Mouse (Mus musculus) left cerebral cortex, postnatal 4 days (tissue): ENCODE measurements around the gene Grin2b. TPM values are rescaled to one million over a fixed set of nuclear protein-coding genes. Genes with fewer than 3 reads are reported as not detected.

ENCODE experiments used
- DNase-seq: peaks from one replicate; pipeline ENCODE4 v3.0.0-alpha.2; 2022
- intact Hi-C: fragments of 180-260 bp; cut with DNase I; formaldehyde crosslinking; loops from one replicate; pipeline ENCODE4 v1.15.1; 2025
- total RNA-seq, 2 experiments: library from RNA; stranded (reverse); gene quantifications; 2 replicates each; pipeline ENCODE4 v1.2.3; 2021

The Grin2b gene
- total RNA-seq, 2 experiments from 2014 or later = 303 to 310 TPM

DNA sequence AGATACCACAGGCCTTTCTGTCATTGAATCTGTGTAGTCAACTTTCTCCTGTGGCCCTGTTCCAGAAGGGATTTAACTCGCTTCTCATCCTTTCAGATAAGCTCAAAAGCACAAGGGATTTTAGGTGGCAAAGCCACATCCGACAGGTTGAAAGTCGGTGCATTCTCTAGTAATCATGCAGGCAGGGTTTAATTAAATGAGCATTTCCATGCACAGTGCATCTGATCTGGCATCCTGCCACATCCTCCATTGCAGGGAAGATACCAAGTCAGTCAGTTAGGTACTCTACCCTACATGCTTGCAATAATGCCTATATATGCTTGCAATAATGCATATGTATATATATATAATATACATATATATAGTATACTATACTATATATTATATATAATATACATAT is 64.8 kb downstream of the Grin2b start:
- DNase-seq = peak; percentile 31
- intact Hi-C loops = no loop called here

DNA sequence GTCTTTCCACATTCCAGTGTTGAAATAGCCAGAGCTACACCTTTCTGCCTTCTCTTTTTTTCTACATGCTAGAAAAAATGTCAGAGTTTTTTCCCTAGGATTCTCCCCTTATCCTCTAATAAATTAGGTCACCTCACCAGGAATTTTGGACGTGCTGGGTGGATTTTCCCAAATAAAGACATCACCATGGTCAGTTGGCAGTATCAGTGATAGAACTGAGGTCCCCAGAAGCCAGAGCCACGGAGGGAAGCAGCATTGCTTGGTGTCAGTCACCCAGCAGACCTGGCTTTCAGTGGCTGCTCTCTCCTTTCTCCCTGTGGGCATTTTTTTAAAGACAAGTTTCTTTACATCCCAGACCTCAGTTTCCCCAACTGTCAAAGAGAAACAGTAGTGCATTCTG is 68.1 kb downstream of the Grin2b start:
- DNase-seq = no peak
- intact Hi-C loops = no loop called here

DNA sequence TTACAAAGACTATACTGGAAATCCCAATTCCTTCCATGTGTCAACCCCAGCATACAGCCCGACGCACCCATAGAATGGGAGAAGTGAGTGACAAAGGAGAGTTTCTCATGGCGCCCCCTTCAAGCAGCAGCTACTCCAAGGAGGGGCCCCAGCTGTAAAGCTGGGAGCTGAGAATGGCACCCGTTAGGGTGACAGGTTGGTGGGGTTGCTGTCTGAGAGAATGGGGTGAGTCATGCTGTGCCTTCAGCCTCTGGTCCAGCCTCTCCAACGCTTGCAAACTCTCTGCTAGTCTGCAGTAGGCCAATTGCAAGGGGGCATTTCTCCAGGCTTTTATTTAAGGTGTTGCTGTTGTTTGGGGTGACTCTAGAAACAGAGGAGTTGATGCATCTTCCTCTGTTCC is 73.1 kb downstream of the Grin2b start:
- intact Hi-C loops = no loop called here
- DNase-seq = no peak

DNA sequence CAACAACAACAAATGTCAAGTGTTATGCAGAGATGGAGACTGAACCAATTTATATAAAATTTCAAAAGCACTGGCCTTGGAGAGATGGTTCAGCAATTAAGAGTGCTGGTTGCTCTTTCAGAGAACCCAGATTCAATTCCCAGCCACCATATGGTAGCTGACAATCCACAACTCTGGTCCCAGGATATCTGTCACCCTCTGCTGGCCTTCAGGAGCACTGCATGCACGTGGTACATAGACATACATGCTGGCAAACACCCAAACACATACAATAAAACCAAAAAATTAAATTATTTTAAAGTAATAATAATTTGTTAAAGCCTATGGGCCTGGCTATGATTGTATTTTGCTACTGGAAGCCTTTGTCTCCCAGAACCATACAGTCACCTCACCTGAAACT is 77.0 kb downstream of the Grin2b start:
- DNase-seq = no peak
- intact Hi-C loops = no loop called here

DNA sequence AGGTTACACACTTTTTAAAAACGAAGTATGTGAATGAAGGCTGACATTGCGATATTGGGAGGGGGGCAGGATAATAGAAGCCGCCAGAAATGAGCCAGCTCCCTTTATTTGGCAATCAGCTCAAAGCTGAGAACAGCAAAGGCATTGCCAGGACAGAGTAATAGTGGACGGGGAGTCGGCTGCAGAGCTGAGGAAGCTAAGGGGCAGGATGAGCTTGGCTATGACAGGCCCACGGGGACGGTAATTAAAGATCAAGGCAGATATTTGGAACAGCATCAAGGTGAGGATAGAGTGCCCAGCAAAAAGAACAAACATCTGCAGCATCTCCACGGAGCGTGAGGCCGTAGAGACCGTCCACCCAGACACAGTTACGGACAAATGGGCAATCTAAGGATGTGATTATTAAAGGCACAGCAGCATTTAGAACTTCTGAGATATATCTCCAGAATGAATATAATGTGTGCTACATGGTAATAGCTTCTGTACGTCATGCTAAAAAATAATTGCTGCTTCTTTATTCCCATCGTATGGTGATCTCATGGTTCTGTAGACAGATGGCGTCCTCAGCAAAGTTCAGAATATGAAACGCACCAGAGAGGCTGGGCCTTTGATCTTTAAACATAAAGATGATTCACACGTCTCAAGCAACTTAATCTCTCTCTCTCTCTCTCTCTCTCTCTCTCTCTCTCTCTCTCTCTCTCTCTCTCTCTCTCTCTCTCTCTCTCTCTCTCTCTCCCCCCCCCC is 93.1 kb downstream of the Grin2b start:
- no peak for DNase-seq
- intact Hi-C loops = no loop called here

DNA sequence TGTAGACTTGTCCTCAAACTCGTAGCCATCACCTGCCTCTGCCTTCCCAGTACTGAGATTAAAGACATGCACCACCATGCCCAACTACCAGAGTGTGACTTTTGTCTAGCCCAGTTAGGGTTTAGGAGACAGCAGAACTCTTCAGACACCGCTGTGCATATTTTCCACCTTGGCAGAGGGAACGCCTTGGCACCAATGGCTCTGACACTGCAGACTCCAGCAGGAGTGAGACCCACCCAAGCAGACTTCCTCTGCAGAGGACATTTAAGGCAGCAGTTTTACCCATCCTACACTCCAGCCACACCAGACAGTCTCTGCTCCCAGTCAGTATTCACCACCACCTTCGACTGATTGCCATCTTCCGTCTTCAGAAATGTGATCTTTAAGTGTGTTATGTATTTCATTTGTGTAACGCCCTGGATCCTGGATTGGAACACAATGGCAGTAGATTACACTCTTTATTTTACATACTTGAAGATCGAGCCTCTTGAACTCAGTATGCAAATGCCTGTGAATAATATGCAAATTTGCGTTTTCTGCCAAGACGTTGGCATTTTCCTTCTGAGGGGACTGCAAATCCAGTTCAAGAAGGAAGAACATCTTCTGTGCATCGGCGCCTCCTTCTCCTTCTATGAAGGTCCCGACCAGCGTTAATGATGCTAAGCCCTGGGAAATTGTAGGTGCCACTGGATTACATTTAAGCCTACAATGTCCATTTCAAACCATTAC is 100.8 kb downstream of the Grin2b start:
- DNase-seq = peak; percentile 6

DNA sequence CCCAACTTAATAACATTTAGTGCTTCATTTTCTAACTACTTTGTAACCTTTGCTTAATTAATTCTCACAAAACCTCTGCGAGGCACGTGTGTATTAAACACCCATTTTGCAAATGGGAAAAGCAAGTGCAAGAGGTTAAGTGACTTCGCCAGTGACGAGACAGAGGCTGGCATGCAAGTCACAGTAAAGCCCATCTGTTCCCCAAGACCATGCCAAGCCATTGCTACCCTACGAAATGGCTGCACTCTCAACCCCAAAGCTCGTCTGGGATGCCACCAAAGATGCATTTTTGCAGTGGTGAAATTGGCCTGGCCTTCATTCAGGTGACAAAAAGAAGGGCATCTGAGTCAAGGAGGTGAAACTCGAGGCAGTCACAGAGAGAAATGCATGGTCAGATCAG is 103.2 kb downstream of the Grin2b start:
- intact Hi-C loops = no loop called here
- DNase-seq = peak; percentile 9

More for the DNA sequence above, 100.8 kb downstream of the Grin2b start:
- intact Hi-C loops = no loop called here

DNA sequence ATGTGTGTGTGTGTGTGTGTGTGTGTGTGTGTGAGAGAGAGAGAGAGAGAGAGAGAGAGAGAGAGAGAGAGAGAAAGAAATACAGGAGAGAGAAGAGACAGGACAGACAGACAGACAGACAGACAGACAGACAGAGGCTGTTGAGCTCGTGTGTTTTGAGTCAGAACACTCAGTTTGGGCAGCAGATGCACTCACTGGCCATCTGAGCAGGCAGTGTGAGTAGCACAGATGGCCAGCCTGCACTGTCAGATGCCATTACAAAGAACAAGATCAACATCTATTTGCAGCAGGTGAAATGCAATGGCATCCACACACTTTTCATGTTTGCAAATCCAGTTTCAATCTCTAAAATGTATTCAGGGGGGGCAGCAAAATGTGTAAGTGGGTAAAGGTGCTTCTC is 120.0 kb downstream of the Grin2b start:
- intact Hi-C loops = no loop called here
- DNase-seq = peak; percentile 26

DNA sequence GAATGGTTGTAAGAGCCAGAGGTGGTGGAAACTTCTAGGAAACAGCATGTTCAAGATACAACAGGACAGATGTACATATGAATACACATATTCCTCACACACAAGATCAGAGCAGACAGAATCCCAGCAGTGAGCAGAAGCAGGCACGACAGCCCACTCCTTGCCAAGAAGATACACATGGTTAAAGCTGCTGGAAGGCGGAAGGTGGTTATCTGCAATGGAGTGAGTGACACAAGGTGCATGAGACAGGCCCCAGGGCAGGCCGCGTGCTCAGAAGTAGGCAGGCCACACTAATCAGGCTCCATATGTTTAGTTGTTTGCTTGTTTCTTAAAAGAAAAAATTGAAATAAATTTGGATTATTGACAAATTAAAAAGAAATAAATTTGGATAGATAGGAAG is 123.0 kb downstream of the Grin2b start:
- peak; percentile 49 for DNase-seq
- intact Hi-C loops = no loop called here

DNA sequence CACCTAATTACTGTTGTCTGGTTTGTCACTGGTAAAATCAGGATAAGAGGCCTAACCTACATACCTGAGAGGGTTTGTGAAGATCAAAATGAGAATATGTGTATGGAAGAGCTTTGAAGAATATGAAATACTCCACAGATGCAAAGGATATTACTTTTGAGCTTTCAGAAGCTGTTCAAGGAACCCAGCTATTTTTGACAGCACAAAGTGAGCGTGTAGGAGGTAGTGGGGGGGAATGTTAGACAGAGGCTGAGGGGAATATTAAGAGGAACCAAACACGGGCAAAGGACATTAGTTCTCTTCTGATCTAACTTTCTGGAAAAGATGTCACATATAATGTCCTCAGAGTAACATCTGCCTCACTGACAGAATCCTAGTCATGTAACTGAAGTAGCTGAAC is 125.2 kb downstream of the Grin2b start:
- intact Hi-C loops = no loop called here
- no peak for DNase-seq

DNA sequence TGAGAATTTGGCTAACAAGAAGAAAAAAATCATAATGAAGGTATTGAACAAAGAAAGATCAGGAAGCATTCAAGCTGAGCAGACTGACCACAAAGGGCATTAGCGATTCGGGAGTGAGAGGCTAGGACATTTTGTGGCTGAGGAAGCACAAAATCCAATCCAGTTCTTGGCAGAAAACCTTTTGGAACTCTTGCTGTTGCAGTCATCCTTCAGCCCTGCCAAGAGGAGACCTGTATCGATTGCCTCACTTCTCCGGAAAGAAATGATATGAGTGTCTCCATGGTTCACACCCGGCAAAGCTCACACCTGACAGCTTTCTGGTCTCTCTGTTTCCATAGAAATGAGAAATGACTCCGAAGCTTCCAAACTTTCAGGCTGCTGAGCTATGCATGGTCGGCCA is 127.2 kb downstream of the Grin2b start:
- DNase-seq = no peak
- intact Hi-C loops = no loop called here

DNA sequence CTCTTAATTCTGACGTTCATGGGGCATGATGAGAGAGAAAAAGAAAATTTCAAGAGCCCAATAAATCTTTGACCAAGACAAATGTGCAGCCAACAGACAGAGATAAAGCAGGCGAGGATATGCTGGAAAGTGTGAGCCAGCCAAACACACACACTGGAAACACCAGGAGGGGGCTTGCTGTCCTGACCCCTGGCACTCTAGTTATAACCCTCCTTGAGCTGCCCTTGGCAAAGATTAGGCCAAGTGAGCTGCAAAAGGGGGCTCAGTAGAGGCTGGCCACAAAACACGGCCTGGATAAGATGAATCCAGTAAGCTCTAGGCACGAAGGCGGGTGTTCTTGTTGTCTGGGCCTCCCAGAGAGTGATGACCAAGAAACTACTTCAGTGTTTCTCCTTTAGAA is 128.8 kb downstream of the Grin2b start:
- intact Hi-C loops = no loop called here
- DNase-seq = no peak

DNA sequence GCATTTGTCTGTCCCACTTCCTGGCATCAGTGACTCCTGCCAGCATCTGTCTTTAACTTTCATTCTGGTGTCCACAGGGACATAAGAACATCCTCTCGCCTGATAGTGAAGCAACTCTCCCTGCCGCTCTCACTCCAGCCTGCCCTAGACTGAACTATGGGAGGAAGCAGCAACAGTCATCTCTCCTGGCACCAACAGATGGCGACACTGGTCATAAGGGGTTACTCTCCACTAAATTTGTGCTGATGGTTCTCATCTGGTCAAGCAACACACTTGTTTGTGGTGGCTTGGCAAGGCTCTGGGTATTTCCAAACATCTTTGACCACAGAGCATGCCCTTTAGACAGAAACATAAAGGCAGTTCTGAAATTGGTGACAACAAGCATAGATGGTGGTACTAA is 130.9 kb downstream of the Grin2b start:
- no peak for DNase-seq
- intact Hi-C loops = no loop called here

DNA sequence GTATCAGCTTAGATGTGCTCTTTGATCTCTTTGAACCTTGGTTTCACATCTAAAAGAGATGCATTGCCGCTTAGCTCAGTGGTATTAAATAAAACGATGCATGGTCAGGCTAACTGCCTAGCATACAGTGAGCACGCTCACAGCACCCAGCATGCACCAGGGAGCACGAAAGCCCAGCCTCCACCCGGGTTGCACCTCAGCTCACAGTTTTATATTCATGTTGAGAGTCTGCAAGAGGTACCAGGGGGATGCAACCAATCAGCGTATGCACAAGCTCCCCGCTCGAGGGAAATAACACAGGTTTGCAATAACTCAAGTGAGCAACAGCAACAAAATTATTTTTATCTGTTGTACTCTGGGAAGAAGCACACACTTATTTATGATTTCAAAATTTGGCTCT is 131.5 kb downstream of the Grin2b start:
- no peak for DNase-seq
- intact Hi-C loops = no loop called here

DNA sequence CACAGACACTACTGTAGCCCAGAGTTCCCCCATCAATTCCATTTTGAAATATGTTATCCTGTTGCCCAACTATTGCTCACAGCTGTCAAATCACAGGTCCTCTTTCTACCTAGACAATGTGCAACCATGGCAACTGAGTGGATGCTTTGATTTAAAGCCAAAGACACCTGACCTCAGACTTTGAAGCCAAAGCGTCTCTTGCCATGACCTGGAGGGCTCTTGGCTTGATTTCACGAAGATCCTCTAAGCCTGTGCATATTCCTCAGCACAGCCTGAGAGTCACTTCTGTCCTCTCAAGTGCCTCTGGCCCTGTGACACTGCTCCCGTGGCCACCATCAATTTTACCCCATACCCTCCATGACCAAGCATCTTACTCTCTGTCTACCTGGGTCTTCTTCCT is 132.4 kb downstream of the Grin2b start:
- intact Hi-C loops = no loop called here
- DNase-seq = no peak

DNA sequence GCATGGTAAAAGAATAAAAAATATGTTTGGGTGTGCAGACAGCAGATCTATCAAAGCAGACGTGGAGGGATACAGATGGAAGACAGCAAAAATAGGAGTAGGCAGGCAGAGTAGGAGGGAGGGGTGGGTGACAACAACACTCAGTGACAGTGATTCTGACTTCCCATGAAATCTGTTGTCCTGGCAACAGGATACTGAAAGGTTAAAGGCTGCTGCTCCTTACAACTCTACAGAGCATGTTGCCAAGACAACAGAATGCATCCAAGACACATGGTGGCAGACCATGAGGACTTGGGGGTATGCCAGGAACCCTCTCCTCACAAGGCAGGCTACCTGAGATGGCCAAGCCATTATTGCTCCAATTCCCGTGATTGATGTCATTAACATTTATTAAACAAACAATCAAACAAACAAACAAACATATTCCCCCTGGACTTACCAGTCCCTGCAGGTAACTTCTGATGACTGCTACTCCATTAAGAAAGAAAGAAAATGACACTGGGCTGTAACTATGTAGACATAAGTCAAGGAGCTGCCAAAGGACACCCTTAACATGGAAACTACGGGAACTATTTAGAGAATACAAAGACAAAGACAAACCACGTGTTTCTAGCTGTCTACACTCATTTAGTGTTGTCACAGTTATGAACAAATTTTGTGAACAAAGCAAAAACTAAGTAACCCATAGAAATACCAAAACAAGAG is 143.9 kb downstream of the Grin2b start:
- intact Hi-C loops = no loop called here
- peak; percentile 73 for DNase-seq

DNA sequence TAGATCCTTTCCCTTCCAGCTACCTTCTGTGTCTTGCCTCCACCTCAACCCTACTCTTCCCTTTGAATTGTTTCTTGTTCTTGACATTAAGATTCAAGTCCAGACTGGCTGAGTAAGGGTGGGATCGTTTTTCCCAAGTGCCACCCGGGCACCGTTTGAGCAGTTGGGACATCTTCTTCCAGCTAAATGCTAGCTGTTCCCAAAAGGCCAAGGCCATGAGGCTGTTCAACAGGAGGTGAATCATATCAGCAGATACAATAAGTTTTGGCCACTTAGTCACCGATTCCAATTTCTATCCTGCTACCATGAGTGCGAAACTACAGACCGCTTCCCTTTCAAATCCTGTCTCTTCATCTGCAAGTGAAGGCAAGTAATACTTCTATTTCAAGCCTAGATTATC is 146.4 kb downstream of the Grin2b start:
- no peak for DNase-seq
- intact Hi-C loops = no loop called here

DNA sequence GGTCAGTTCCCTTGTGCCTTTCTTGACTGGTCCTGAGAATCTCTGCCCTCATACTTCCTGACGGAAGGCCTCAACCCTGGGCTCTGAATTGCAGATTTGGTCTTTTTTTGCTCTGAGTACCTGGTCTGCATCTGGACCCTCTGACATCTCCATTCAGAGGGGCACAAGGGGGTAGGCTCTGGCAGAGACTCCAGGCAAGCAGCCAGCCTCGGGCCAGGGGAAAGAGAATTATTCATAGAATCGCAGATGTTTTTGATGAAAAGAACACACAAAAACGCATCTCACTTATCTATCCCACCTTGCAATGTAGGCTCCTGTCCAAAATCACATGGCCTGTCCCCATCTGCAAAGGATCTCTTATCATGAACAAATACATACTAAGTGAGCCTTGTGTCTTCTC is 147.5 kb downstream of the Grin2b start:
- DNase-seq = peak; percentile 56
- intact Hi-C loops = no loop called here

DNA sequence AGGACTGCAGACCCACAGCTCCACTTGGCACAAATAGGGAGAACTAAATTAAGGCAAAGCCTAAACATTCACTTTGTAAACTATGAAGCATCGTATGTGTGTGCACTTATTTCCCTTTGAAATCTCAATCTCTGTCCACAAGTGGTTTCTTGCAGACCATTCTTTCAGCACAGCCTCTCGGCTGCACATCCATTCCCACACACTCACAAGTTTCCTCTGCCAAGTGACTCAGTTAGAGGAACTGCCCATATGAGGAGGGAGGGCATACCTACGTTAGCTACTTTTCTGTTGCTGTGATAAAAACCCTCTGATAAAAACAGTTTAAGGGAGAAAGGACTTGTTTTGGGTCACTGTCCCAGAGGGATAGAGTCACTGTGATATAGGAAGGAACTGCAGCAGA is 152.9 kb downstream of the Grin2b start:
- no peak for DNase-seq
- intact Hi-C loops = no loop called here

DNA sequence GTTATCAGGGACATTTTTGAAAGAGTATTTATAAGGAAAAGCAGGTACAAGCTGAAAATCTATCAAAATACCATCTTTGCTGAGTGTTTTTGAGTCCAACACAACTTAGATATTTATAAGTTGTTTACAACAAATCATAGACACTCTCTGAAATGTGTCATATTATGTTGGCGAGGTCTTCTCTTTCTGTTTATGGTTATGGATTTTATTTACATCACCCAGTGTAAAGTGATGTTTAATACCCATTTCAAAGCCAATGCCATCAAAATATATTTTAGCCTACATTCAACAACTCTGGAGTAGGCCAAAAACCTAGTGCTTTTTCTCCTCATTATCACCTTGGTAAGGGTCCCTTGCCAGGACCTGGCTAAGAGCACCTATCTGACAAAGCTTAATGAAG is 154.3 kb downstream of the Grin2b start:
- intact Hi-C loops = no loop called here
- no peak for DNase-seq

DNA sequence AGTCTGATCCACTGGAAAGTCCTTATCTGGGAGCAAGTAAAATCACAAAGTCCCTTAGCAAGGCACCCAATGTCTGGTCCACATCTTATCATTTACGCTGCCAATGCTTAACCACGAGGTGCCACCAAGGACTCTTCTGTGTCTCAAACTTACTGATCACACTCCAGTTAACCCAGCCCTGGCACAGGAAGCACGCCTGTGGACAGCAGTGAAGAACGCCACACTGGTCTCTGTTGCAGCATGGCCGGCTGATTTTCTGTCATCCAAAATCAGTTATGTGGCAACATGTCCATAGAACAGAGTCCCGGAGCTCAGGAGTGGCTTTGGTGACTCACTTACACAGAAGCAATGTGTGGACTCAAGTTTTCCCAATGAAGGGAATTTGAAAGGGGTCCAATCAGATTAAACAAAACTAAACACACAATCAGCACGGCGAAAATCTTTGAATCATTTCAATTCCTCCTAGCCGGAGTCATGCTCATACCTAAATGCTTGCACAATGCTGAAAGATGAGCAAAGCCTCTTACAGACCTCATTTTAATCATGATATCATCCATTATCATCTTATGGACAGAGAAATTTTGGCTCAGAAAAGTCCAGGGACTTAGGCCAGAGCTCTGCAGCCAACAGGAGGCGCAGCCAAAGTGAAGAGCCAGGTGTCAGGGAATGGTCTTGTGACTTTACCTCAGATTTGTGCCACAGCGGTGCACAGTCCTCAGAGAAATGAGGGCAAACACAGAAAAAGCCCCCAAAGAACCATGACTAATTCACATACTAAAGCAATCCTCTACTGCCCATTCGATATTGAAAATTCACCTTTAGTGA is 159.5 kb downstream of the Grin2b start:
- intact Hi-C loops = no loop called here
- no peak for DNase-seq
